Mouse (Mus musculus) hindbrain, embryonic 15.5 days (tissue): ENCODE data around the gene Rgs7. TPM values are rescaled to one million over a fixed set of nuclear protein-coding genes. Genes with fewer than 3 reads are reported as not detected.

Experiments used
- ATAC-seq: fragments of 200-750 bp; cut with Nextera tagmentation; 2 replicates; pipeline ENCODE4 v1.8.0; 2017; ENCODE audit warnings: low read depth, moderate number of reproducible peaks, moderate TSS enrichment; ENCODE audit not compliant: low FRiP score
- H3K27ac ChIP-seq: fragments of 300-500 bp; sonication (generic); replicated peaks from 2 replicates; pipeline ENCODE4 v1.5.1; 2015; ENCODE audit warnings: mild to moderate bottlenecking, inconsistent platforms
- H3K27me3 ChIP-seq: fragments of 300-500 bp; sonication (generic); 2 replicates; pipeline ENCODE4 v1.6.1; 2015; ENCODE audit warnings: control low read depth, inconsistent platforms
- H3K36me3 ChIP-seq: fragments of 300-500 bp; sonication (generic); 2 replicates; pipeline ENCODE4 v1.6.1; 2015; ENCODE audit warnings: control low read depth, inconsistent platforms
- H3K4me1 ChIP-seq: fragments of 300-500 bp; sonication (generic); replicated peaks from 2 replicates; pipeline ENCODE4 v1.6.1; 2015; ENCODE audit warnings: control low read depth, inconsistent platforms
- H3K4me2 ChIP-seq: fragments of 300-500 bp; sonication (generic); 2 replicates; pipeline ENCODE4 v1.6.1; 2015; ENCODE audit warnings: moderate library complexity, mild to moderate bottlenecking, inconsistent platforms
- H3K4me3 ChIP-seq: fragments of 300-500 bp; sonication (generic); 2 replicates; pipeline ENCODE4 v1.5.1; 2015; ENCODE audit warnings: mild to moderate bottlenecking, inconsistent platforms
- H3K9ac ChIP-seq: fragments of 300-500 bp; sonication (generic); 2 replicates; pipeline ENCODE4 v1.6.1; 2015; ENCODE audit warnings: inconsistent platforms
- H3K9me3 ChIP-seq: fragments of 300-500 bp; sonication (generic); 2 replicates; pipeline ENCODE4 v1.6.1; 2016; ENCODE audit warnings: control low read depth, inconsistent platforms
- WGBS: fragments of 180-500 bp; shearing (Covaris S2); methylation state at CpG from one replicate; pipeline ENCODE4 v1.1.7; 2015; 5-methylcytosine and 5-hydroxymethylcytosine counted together
- polyA plus RNA-seq: library from polyadenylated mRNA; unstranded; fragments of >200 nt; fragmentation: Nextera tagmentation; extraction: Ambion mirVana; gene quantifications from 2 replicates; pipeline ENCODE4 v1.2.1, GENCODE M21; 2015

Rgs7 gene
- polyA plus RNA-seq, 1 experiment from 2014 or later: 42.6 TPM

- H3K27me3 ChIP-seq: no peaks in the 10 kb centered on the region
- no peak overlapping the region for H3K9ac ChIP-seq
- H3K36me3 ChIP-seq: no peaks in the 10 kb centered on the region
- no peak overlapping the region for H3K4me2 ChIP-seq
- H3K4me1 ChIP-seq: no peaks in the 10 kb centered on the region
- no peak for ATAC-seq
- WGBS: 81% methylated on average over 1 of the region's 1 CpGs
- no peak overlapping the region for H3K27ac ChIP-seq
- no peaks in the 10 kb centered on the region for H3K9me3 ChIP-seq
- no peak overlapping the region for H3K4me3 ChIP-seq
Measured at GRCm38 (mm10) chr1:175346162-175346561, 146.1 kb downstream of the Rgs7 start.

- Histone ChIP-seq H3K9me3 (no peaks in the 10 kb centered on the region), H3K4me1 (no peaks in the 10 kb centered on the region), H3K27me3 (no peaks in the 10 kb centered on the region), H3K4me3 (no peak overlapping the region), H3K36me3 (no peaks in the 10 kb centered on the region), H3K4me2 (no peak overlapping the region), H3K9ac (no peak overlapping the region), H3K27ac (no peak overlapping the region)
- WGBS: 70% methylated on average over 4 of the region's 4 CpGs
- ATAC-seq: no peak
Measured at GRCm38 (mm10) chr1:175336191-175336590, 156.1 kb downstream of the Rgs7 start.

GRCm38 (mm10) chr1:175333041-175333854 is 159.1 kb downstream of the Rgs7 start:
- WGBS: 86% methylated on average over 9 of the region's 9 CpGs
- no peaks in the 10 kb centered on the region for H3K36me3 ChIP-seq

GRCm38 (mm10) chr1:175329934-175330471 is 162.3 kb downstream of the Rgs7 start:
- Histone ChIP-seq H3K4me3 (no peak overlapping the region), H3K9ac (no peak overlapping the region), H3K27ac (no peak overlapping the region), H3K27me3 (no peaks in the 10 kb centered on the region), H3K36me3 (no peaks in the 10 kb centered on the region), H3K9me3 (no peaks in the 10 kb centered on the region), H3K4me1 (no peaks in the 10 kb centered on the region), H3K4me2 (no peak overlapping the region)
- ATAC-seq: no peak
- WGBS: 77% methylated on average over 3 of the region's 3 CpGs

More at GRCm38 (mm10) chr1:175333041-175333854, 159.1 kb downstream of the Rgs7 start:
- no peaks in the 10 kb centered on the region for H3K4me1 ChIP-seq
- no peak for ATAC-seq
- H3K27me3 ChIP-seq: no peaks in the 10 kb centered on the region
- H3K9me3 ChIP-seq: no peaks in the 10 kb centered on the region
- H3K4me2 ChIP-seq: no peak overlapping the region
- H3K4me3 ChIP-seq: no peak overlapping the region
- no peak overlapping the region for H3K27ac ChIP-seq
- H3K9ac ChIP-seq: no peak overlapping the region

GRCm38 (mm10) chr1:175322781-175323180 is 169.5 kb downstream of the Rgs7 start:
- no peak overlapping the region for H3K4me2 ChIP-seq
- no peak for ATAC-seq
- H3K27ac ChIP-seq: no peak overlapping the region
- H3K4me1 ChIP-seq: no peaks in the 10 kb centered on the region
- no peaks in the 10 kb centered on the region for H3K9me3 ChIP-seq
- H3K4me3 ChIP-seq: no peak overlapping the region
- no peaks in the 10 kb centered on the region for H3K27me3 ChIP-seq
- no peaks in the 10 kb centered on the region for H3K36me3 ChIP-seq
- H3K9ac ChIP-seq: no peak overlapping the region

GRCm38 (mm10) chr1:175319205-175319604 is 173.1 kb downstream of the Rgs7 start:
- ATAC-seq: no peak
- no peaks in the 10 kb centered on the region for H3K9me3 ChIP-seq
- no peaks in the 10 kb centered on the region for H3K27me3 ChIP-seq
- no peak overlapping the region for H3K4me3 ChIP-seq
- H3K27ac ChIP-seq: no peak overlapping the region
- H3K9ac ChIP-seq: no peak overlapping the region
- WGBS: 54% methylated on average over 9 of the region's 9 CpGs
- H3K36me3 ChIP-seq: no peaks in the 10 kb centered on the region
- no peak overlapping the region for H3K4me2 ChIP-seq
- no peaks in the 10 kb centered on the region for H3K4me1 ChIP-seq

- no peaks in the 10 kb centered on the region for H3K4me1 ChIP-seq
- no peaks in the 10 kb centered on the region for H3K27me3 ChIP-seq
- no peak overlapping the region for H3K27ac ChIP-seq
- no peaks in the 10 kb centered on the region for H3K36me3 ChIP-seq
- 36% methylated on average over 1 of the region's 1 CpGs for WGBS
- H3K9ac ChIP-seq: no peak overlapping the region
- no peak for ATAC-seq
- no peaks in the 10 kb centered on the region for H3K9me3 ChIP-seq
- no peak overlapping the region for H3K4me3 ChIP-seq
- no peak overlapping the region for H3K4me2 ChIP-seq
Measured at GRCm38 (mm10) chr1:175317264-175317663, 175.0 kb downstream of the Rgs7 start.

- Histone ChIP-seq H3K4me3 (no peak overlapping the region), H3K4me2 (no peak overlapping the region), H3K36me3 (no peaks in the 10 kb centered on the region)
Measured at GRCm38 (mm10) chr1:175307604-175308003, 184.7 kb downstream of the Rgs7 start.

GRCm38 (mm10) chr1:175300895-175301294 is 191.4 kb downstream of the Rgs7 start:
- WGBS: 46% methylated on average over 1 of the region's 1 CpGs
- Histone ChIP-seq H3K4me2 (no peak overlapping the region), H3K27me3 (no peaks in the 10 kb centered on the region), H3K36me3 (no peaks in the 10 kb centered on the region), H3K9ac (no peak overlapping the region), H3K27ac (peak overlapping the region; percentile 38), H3K9me3 (no peaks in the 10 kb centered on the region), H3K4me3 (no peak overlapping the region), H3K4me1 (0 out of 2 replicates have a peak, but pooled peaks cover 4% of the 10 kb centered on the region)
- 0 out of 2 replicates have a peak, but pooled peaks have one; percentile 8 for ATAC-seq

More at GRCm38 (mm10) chr1:175307604-175308003, 184.7 kb downstream of the Rgs7 start:
- 67% methylated on average over 3 of the region's 3 CpGs for WGBS
- peak; percentile 34; the same call in 1 of the 2 replicates for ATAC-seq
- no peak overlapping the region for H3K27ac ChIP-seq
- H3K4me1 ChIP-seq: no peaks in the 10 kb centered on the region; the same call in 1 of the 2 replicates
- no peak overlapping the region for H3K9ac ChIP-seq
- H3K9me3 ChIP-seq: no peaks in the 10 kb centered on the region
- no peaks in the 10 kb centered on the region for H3K27me3 ChIP-seq

GRCm38 (mm10) chr1:175300404-175300803 is 191.9 kb downstream of the Rgs7 start:
- WGBS: 58% methylated on average over 3 of the region's 3 CpGs
- Histone ChIP-seq H3K4me3 (no peak overlapping the region), H3K36me3 (no peaks in the 10 kb centered on the region), H3K27ac (no peak overlapping the region), H3K9me3 (no peaks in the 10 kb centered on the region), H3K9ac (no peak overlapping the region), H3K4me2 (no peak overlapping the region), H3K27me3 (no peaks in the 10 kb centered on the region), H3K4me1 (0 out of 2 replicates have a peak, but pooled peaks cover 4% of the 10 kb centered on the region)
- ATAC-seq: no peak

GRCm38 (mm10) chr1:175299603-175300397 is 192.5 kb downstream of the Rgs7 start:
- Histone ChIP-seq H3K36me3 (no peaks in the 10 kb centered on the region), H3K27me3 (no peaks in the 10 kb centered on the region), H3K27ac (no peak overlapping the region), H3K4me3 (no peak overlapping the region), H3K4me1 (0 out of 2 replicates have a peak, but pooled peaks cover 4% of the 10 kb centered on the region), H3K4me2 (no peak overlapping the region), H3K9me3 (no peaks in the 10 kb centered on the region), H3K9ac (no peak overlapping the region)
- no peak for ATAC-seq
- 95% methylated on average over 2 of the region's 2 CpGs for WGBS

GRCm38 (mm10) chr1:175296906-175297305 is 195.4 kb downstream of the Rgs7 start:
- Histone ChIP-seq H3K4me3 (no peak overlapping the region), H3K27ac (no peak overlapping the region), H3K36me3 (no peaks in the 10 kb centered on the region), H3K9me3 (no peaks in the 10 kb centered on the region), H3K27me3 (no peaks in the 10 kb centered on the region), H3K4me1 (0 out of 2 replicates have a peak, but pooled peaks cover 4% of the 10 kb centered on the region), H3K9ac (no peak overlapping the region), H3K4me2 (no peak overlapping the region)
- no peak for ATAC-seq
- WGBS: 88% methylated on average over 1 of the region's 1 CpGs
